Mouse (Mus musculus) hematopoietic stem cell, adult 5-6 weeks (primary cell): ENCODE data around the gene Mapk8ip2. TPM values are rescaled to one million over a fixed set of nuclear protein-coding genes. Genes with fewer than 3 reads are reported as not detected.

Experiments
- ATAC-seq, 2 experiments: fragments of 125-278 bp in 1 of 2; replicated peaks in 1 of 2; 2 replicates each; pipeline ENCODE4 v1.8.0; 2016 to 2017; ENCODE audit warnings: inconsistent platforms in 2 of 2, mild to moderate bottlenecking in 2 of 2, moderate number of reproducible peaks in 2 of 2, low read depth in 1 of 2, moderate TSS enrichment in 1 of 2; ENCODE audit not compliant: low FRiP score in 2 of 2, poor library complexity in 2 of 2, severe bottlenecking in 2 of 2, insufficient read depth in 1 of 2, low TSS enrichment in 1 of 2
- total RNA-seq: library from RNA; stranded (forward); fragments of 172-1452, 232-1000 nt; gene quantifications from 2 replicates; pipeline ENCODE4 v1.2.3, GENCODE M21; 2017

Mapk8ip2 gene
- total RNA-seq, 1 experiment from 2014 or later: not detected

DNA sequence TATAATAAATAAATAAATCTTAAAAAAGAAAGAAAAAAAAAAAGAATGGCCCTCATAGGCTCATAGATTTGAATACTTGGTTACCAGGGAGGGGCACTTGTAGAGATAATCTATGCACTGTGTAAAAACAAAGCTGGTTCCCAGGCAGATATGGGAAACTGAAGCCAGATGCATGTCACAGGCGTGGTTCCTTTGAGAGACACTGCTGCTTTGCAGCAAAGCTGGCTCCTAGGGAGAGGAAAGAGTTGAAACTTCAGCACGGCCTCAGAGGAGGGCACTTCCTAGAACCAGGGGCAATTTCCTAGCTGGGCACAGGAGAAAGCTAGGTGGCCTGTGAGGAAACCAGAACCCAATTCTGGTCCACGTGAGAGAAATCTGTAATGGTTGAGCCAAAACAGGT, 19.6 kb upstream of the Mapk8ip2 start:
- no peak for ATAC-seq

DNA sequence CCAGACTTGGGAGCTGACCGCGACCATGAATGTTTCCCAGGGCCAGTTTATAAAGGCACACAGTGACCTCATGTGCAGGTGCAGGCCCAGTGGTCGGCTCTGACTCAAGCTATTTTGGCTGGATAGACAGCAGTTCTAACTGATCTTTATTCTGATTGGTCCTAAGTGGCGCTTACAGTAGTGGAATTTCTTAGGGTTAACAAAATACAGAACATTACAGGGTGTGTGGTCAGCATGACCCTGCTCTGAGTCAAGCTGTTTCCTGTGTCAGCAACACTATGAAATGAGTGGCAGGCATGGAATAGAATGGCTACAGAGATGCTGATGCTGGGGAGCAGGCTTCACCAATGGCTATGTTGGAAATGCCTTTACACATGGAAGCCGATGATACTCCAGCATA, 17.8 kb upstream of the Mapk8ip2 start:
- no peak for ATAC-seq

DNA sequence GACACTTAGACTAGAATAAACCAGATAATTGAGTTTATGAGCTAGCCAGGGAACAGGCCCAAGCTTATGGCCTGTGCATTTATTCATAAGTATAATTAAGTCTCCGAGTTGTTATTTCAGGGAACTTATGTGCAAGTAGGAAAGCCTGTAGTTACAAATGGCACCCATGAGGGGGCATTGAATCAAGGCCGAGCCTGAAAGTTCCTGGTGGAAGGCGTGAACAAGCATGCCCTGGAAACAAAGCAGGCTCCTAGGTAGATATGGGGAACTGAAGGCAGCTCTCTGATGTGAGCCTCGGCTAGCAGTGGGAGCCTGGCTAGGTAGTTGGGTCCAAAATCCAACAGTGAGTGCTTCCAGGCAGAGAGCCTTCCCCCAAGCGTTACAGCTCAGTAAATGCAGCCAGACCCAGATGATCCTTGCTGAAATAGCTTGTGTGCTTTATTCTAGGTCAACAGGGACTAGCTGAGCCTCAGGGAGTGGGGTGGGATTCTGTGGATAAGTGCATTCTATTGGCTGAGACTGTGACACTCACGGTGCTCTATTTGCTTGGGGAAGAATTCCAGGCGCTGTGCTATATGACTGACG, 11.1 kb upstream of the Mapk8ip2 start:
- 0 out of 4 replicates have a peak, but pooled peaks have one; percentile 42 for ATAC-seq

DNA sequence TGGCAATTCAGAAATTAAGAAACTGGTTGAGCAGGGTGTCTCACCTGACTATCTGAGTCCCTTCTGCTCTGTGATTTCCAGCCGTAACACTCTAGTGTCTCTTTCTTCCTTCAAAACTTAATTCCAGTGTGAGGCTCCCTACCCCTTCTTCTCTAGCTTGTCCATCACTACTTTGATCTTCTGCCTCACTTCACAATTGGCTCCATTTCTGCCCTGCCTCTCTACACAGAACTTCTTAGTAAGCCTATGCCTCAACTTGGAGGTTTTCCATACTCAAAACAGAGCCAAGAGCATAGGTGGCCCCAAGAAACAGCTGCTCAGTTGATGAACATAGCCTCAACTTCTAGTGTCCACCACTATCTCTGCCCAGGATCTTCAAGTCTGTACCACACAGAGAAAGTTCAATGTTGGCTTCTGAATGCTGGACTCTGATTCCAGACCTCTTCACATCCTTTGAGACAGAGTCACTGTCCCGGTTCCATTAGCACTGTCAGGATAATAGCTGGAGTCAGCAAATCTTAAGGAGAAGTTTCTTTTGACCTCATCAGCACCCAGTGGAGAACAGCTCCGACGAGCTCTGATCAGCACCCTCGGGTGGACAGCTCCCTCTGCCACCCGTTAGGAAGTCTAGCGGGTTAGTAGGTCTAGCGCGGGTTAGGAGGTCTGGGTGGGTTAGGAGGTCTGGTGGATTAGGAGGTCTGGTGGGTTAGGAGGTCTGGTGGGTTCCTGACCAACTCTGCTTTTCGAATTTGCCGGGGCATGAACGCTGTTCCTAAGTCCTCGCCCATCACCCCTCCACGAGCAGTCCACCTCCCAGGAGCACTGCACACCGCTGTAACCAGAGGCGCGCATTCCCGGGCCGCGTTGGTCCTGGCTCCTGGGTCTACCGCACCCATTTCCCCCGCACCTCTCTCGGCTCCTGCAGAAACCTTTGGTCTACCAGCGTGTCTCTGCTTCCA, 528 bp upstream of the Mapk8ip2 start:
- peak; percentile 75 to 88 for ATAC-seq

DNA sequence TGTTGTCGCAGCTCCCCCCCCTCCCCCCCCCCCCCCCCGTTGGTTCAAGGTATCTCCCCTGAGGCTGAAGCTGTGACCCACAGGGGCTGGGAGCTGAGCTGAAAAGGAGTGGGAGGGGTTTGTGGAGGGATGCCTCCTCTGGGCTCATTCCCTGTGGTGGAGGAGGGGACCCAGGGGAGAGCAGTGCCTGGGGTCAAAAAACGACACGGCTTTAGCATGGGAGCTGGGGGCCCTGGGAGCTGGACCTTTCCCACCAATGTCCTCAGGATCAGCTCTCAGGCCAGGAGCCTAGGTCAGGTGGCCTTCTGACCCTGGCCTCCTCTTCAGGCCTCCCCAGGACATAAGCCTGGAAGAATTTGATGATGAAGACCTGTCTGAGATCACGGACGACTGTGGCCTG, 1.1 kb downstream of the Mapk8ip2 start:
- no peak for ATAC-seq

DNA sequence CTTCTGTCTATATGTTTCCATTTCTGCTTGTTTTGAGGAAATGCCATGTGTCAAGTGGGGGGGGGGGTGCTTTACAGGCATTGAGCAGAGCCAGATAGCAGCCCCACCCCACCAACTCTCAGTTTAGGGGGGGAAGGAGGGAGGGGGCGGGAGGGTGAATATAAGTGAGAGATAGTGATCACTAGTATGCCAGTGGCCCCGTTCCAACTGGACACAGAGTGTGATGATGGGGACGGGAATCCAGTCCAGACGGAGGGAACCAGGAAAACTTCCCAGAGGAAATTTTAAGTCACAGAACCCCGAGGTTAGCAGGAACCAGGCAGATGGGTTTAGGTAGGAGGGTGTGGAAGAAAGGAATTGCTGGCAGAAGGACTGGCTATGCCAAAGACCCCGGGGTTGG, 1.9 kb downstream of the Mapk8ip2 start:
- no peak for ATAC-seq

DNA sequence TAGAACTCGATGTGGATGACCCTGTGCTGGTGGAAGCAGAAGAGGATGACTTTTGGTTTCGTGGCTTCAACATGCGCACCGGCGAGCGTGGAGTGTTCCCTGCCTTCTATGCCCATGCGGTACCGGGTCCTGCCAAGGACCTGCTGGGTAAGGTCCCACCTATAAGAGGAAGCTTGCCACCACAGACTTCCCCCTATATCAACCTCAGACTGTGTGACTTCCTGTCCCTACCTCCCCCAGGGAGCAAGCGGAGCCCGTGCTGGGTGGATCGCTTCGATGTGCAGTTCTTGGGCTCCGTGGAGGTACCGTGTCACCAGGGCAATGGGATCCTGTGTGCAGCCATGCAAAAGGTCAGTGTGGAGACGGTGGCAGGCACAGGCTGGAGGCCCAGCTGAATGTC, 5.2 kb downstream of the Mapk8ip2 start:
- ATAC-seq: peak; percentile 89 to 93

DNA sequence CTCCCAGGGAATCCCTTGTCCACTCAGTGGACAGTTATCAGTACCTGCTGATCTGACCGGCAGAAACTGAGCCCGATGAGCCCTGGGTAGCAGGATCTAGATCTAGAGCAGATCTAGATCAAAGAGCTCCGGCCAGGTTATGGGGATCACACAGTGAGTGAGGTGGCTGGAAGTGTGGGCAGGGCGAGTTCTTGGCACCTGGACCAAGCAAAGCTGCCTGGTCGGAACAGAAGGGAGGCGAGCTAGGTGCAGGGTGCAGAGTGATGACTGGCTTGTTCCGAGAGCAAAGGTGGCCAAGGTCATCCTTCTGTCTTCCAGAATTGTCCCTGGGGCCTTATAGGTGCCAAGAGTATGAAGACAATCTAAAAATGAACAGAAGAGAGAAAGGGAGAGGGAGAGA, 6.1 kb downstream of the Mapk8ip2 start:
- ATAC-seq: no peak

DNA sequence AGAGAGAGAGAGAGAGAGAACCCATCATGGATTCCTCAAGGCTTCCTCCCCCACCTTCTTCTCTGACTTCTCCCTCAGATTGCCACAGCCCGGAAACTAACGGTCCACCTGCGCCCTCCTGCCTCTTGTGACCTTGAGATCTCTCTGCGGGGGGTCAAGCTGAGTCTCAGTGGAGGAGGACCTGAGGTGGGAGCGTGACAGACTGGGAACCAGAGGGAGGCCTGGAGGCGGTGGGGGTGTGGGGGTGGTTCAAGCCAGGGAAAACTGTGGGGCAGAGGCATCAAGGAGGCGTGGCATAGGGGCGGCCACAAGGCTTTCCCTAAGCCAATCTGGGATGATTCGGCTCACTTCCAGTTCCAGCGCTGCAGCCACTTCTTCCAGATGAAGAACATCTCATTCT, 6.6 kb downstream of the Mapk8ip2 start:
- ATAC-seq: no peak

DNA sequence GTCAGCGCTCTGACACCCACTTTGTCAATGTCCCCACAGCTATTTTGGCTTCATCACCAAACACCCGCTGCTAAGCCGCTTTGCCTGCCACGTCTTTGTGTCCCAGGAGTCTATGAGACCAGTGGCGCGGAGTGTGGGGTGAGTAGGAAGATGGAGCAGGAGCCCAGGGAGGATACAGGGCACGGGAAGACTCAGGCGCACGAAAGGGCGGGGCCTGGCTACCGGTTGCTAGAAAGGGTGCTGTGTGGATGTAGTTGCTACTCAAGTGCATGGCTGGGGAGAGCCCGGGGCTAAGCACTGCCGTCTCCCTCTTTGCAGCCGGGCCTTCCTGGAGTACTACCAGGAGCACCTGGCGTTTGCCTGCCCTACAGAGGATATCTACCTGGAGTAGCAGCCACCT, 7.6 kb downstream of the Mapk8ip2 start:
- ATAC-seq: no peak

DNA sequence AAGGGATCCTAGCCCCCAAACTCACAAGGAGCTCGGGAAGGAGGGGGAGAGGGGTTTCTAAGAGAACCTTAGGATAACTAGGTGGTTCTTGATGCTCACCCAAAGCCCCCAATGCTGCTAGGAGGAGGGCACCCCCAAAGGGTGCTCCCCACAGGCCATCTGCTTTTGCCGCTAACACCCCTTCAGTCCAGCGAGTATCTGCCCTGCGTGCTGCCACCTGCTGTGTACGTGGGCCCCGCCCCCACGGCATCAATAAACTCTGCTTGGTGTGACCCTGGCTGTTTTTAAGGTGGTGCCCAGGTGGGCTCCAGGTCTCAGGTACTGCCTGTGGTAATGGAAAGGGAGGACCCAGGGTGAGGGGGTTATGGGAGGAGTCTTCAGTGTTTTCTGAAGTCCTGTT, 8.5 kb downstream of the Mapk8ip2 start:
- no peak for ATAC-seq

DNA sequence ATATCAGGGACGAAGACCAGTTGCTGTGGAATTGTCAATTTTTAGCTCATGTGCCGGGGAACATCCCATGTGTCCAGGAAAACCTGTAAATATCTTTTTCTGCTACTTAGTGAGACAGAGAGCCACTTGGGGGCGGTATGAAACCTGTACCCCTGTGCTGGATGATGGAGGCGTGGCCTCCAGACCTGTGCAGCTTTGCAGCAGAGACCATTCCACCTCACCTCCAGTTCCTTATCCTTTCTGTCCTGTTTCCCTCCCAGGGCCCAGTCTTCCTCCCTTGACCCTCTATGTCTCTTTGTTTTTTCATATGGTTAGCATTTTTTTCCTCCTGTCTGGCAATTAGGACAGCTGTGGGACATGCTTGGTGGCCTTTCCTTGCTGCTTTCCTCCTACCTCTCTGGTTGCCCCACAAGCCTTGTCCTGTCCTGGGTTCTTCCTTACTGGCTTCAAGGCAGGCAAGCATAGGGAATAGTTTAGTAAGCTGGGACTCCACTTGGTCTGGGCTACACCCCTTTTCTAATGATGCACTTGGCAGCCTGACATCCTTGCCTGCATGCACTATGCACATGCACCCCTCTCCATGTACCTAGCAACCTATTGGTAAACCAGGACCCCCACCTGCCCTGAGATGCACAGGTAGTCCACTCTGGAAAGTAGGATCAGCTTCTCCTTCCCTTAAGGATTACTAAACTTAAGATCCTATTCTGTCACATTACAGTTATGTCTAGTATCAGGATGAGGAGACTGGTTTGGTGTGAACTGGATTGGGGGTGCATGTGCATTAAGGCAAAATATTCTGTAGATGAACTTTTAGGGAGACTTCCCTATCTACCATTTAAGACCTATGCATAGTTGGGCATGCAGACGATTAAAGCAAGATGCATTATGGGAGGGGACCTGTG, 9.9 kb downstream of the Mapk8ip2 start:
- ATAC-seq: 0 out of 4 replicates have a peak, but pooled peaks have one; percentile 28 to 33

DNA sequence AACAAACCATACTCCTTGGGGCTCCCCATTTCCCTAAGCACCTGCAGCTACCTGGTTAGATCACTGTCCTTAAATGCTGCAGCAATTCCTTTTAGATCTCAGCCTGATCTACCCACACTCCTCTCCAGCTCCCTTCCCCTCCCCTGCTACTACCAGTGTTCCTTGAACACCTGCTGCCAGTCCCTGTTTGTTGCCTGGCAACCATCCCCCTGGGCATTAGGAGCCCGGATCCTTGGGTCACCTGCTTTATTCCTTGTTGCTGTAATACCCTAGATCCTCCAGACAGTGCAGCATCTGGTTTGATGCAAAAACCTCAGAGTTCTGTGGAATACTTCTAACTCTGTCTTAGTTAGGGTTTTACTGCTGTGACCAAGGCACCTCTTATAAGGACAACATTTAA, 11.3 kb downstream of the Mapk8ip2 start:
- ATAC-seq: no peak

DNA sequence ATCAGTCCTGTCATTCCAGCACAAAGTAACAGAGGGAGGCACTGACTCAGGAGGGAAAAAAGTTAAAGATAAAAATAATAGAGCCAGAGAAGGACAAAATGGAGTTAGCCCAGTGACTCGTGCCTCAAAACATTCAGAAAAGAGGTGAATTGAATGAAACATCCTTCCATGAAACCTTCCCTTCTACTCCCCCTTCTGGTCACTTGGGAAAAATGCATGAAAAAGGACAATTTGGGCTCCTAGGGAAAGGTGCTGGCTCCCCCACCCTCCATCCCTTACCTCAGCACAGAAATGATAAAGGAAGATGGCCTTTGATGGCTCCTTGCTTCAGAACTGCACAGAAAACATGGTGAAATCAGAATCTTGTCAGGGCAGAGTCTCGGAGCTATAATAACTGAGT, 14.9 kb downstream of the Mapk8ip2 start:
- peak; percentile 62 to 68 for ATAC-seq

DNA sequence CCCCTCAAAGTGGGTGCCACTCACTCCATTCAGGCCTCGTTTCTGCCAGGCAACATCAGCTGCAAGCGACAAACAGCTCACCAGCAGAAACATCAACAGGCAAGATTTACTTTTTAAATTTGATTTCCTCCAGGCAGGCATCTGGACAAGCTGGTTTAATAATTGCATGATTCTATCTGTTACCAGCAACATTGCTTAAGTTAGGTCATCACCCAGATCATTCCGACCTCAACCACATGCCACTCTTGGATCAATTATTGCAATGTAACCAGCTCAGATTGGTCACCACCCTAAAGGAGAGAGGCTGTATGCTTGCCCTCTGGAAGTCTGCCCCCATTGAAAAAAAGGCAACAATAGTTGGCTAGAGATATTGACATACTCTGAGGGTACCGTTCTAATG, 17.8 kb downstream of the Mapk8ip2 start:
- no peak for ATAC-seq

DNA sequence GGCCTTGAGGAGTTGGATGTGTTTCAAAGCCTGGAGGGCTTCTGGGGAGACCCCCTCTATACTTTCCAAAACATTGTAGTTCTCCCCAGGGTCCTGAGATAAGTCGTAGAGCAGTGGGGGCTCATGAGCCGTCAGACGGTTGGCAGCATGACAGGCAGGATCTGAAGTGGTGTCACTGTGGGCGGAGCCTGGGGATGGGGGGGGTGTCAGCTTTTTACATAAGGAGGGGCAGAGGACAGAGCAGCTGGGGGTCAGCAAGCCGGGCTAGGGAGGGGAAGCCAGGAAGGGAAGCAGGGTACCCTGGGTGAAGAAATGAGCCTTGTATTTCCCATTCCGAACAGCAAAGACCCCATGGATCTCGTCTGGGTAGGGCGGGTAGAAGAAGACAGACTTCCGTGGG, 19.7 kb downstream of the Mapk8ip2 start:
- ATAC-seq: no peak

DNA sequence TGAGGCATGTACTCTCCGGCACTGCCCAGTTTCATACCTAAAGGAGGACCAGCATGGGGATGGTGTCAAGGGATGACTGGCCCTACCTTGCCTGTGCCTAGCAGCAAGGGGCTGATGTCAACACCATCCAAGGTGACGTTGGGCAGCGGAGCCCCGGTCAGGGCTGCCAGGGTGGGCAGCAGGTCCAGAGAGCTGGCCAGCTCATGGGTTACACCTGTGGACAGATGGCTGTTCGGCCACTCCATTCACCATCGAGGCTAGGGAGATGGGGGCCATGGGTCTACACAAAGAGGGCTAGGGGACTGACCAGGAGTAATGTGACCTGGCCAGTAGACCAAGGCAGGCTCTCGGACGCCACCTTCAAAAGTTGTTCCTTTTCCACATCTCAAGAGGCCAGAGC, 20.2 kb downstream of the Mapk8ip2 start:
- no peak for ATAC-seq
